Mouse (Mus musculus): Measurements from ENCODE around the gene Nrarp.

Nrarp gene

GRCm38 (mm10) chr2:25180478-25180903 is at the start of gene Nrarp:
TSS of gene Nrarp (plus strand) at chr2:25180758.
- DNase-seq, result peak; percentile 90 to 92

- DNase-seq, result no peak
Measured at GRCm38 (mm10) chr2:25131601-25132000, 49.0 kb upstream of the Nrarp start.

- no peak for DNase-seq
Measured at GRCm38 (mm10) chr2:25137832-25138231, 42.7 kb upstream of the Nrarp start.

DNA sequence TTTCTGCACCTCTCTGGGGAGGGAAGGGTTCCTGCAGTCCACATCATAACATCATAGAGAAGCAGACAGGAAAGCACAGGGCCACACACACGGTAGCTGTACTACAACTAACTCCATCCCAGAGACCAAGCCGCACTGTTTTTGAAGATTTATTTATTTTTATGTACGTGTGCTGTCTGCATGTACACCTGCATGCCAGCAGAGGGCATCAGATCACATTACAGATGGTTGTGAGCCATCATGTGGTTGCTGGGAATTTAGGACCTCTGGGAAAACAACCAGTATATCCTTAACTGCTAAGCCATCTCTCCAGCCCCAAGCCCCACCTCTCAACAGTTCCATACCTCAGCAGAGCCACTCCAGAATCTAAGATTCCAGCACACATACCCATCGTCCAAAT is 39.4 kb upstream of the Nrarp start:
- DNase-seq, result no peak

DNA sequence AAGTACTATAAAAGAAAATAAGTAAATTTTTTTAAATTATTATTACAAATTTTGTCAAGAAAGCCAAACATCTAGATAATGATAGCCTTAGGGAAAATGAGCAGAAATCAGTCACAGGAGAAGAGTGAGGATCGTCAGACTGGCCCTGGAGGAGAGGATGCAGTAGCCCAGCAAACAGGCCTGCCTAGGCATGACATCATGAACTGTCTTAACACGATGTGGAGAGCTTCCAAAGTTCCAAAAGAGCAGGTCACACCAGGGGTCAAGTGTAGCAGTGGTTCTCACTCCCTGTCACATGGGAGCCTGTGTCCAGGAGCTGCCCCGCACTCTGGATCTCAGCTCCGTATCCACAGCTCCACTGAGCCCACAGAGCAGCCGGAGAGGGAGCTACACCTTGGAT is 38.6 kb upstream of the Nrarp start:
- no peak for DNase-seq

DNA sequence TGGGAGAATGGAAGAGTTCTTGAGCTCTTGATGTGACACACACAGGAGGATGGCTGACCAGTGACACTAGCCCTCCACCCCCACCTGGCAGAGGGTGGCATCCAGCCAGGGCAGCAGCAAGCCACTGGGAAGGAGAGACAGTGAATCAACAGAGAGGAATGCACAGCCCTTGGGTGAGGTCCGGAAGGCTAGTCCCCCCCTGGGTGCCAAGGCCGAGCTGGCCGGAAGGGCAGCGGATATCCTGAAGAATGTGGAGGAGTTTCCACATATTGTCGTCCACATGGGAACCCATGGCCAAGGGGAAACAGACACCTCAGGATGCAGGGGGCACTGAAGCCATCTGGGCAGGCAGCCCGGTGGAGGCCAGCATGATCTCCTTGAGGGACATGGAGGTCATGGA is 35.2 kb upstream of the Nrarp start:
- DNase-seq, result no peak

DNA sequence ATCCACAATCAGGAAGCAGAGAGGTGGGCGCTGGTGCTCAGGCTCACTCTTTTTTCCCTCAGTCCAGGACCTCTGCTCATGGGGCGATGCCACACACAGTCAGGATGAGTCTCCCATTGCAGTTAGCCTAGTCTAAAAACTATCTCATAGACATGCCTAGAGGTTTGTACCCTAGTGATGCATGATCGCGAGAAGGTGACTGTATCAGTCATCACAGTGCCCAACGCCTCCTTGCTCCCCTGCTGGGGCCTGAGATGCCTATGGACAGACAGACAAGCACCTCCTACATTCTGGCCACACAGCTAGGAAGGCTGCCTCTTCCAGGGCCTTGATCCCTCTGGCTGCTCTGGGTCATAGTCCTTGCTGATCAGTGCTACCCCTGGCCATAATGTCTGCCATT is 33.2 kb upstream of the Nrarp start:
- DNase-seq, result no peak

DNA sequence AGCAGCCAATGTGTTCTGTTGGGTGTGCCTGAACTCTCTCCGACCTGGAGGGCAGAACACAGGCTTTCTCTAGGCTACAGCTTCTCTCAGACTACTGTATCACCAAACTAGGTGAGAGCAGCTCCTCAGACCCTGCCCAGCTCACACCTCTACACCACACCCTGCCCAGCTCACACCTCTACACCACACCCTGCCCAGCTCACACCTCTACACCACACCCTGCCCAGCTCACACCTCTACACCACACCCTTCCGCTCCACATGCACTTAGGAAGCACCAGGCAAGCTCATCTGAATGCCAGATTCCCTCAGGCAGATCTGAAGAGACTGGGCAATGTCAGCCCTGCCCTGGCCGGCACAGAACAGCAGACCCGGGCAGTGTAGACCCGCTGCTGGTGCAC is 32.7 kb upstream of the Nrarp start:
- DNase-seq, result no peak

- no peak for DNase-seq
Measured at GRCm38 (mm10) chr2:25149643-25150042, 30.9 kb upstream of the Nrarp start.

DNA sequence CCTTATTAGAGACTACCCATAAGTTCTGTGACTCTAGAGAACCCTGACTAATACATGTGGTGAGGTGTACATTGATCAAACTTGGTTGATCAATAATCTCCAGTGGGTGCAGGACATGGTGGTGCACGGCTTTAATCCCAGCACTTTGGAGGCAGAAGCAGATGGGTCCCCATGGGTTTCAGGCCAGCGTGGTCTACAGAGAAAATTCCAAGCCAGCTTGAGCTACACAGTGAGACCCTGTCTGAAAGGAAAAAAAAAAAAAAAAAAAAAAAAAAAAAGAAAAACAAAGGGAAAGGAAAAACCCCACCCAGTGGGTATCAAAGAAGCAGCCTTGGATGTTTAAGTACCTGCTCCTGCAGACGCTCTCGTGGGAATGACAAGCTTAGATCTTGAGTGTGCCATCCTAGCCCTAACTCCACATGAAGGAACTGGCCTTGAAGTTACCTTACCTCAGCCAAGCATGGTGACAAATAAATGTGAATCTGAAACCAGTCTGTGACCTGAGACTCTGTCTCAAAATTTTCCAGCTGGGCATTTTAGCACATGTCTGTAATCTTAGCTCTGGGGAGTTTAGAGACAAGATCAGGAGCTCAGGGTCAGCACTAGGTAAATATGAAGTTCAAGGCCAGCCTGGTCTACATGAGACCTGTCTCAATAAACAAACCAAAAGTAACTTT is 29.1 kb upstream of the Nrarp start:
- no peak for DNase-seq

DNA sequence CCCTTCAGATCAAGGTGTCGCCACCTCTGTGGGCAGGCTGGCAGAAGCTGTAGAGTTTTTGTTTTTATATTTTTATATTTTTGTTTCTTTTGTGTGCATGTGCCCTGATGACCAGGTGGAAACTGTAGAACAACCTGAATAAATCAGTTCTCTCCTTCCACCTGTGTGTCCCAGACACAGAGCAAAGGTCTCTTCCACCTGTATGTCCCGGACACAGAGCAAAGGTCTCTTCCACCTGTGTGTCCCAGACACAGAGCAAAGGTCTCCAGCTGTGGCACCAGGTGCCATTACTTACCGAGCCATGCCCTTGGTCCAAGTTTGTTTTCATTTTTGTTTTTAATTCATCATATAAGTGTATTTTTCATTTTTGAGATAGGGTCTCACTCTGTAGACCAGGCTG is 24.4 kb upstream of the Nrarp start:
- DNase-seq, result no peak

DNA sequence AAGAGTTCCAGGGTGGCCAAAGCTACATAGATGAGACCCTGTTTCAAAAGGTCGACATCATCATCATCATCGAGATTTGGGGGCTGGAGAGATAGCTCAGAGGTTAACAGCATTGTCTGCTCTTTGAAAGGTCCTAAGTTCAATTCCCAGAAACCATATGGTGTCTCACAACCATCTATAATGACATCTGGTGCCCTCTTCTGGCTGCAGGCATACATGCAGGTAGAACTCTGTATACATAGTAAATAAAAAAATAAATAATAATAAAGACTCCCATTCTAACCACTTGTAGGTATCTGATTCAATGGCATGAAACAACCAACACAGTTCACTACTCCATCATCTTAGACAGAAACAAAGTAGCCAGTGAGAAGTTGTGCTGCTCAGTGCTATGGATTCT is 23.6 kb upstream of the Nrarp start:
- DNase-seq, result no peak

DNA sequence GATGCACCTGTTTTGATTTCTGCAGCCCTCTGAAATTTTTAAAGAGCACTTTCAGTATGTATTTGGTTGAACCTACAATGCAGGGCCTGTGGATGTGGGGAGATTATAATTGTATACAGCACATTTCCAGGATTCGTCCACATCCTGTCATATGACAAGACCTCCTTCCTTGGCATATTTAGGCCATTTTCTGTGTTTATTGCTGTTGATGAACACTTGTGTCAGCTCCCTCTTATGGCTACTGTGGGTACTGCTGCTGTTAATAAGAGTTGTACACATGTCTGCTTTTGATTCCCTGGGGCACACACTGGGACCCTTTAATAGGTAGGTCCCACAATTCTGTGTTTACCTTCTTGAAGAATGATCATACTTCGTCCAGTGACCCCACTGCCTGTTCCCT is 22.9 kb upstream of the Nrarp start:
- peak in 1 of 2 experiments; percentile 24 for DNase-seq

- DNase-seq, result peak in 1 of 2 experiments; percentile 7
Measured at GRCm38 (mm10) chr2:25167481-25167880, 13.1 kb upstream of the Nrarp start.

GRCm38 (mm10) chr2:25167919-25168664 is 12.5 kb upstream of the Nrarp start:
- DNase-seq, result peak; percentile 42 to 58

DNA sequence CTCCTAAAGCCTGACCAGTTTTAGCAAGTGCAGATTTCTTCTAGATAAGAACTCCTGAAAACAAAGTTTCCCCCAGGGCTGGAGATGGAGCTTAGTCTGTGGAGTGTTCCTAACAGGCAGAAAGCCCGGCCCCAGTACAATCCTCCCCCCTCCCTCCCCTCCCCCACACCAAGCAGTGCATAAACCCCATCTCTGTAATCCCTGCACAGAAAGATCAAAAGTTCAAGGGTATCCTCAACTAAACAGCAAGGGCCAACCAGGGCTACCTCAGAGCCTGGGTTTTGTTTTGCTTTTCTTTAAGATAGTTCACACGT is 11.9 kb upstream of the Nrarp start:
- DNase-seq, result no peak

DNA sequence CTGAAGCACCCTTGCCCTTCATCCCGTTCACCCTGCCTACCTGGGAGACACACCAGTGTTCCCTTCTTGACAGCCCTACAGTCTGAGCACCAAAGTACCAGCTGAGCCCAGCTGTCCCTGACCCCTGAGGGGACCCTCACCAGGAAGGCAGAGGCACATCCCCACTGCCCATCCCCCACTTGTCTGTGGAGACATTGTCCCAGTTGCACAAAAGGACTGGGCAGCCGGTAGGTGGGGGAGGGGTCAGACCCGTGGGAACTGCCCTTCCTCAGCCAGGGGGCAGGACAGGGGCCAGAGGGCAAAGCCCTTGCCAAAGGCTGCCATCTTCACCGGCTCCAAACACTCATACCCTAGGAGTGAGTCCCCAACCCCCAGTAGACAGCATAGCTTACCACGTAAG is 10.8 kb upstream of the Nrarp start:
- no peak for DNase-seq

GRCm38 (mm10) chr2:25170326-25171100 is 10.0 kb upstream of the Nrarp start:
- DNase-seq, result no peak

GRCm38 (mm10) chr2:25171101-25171768 is 9.3 kb upstream of the Nrarp start:
- no peak for DNase-seq

GRCm38 (mm10) chr2:25171769-25172153 is 8.8 kb upstream of the Nrarp start:
- DNase-seq, result no peak

DNA sequence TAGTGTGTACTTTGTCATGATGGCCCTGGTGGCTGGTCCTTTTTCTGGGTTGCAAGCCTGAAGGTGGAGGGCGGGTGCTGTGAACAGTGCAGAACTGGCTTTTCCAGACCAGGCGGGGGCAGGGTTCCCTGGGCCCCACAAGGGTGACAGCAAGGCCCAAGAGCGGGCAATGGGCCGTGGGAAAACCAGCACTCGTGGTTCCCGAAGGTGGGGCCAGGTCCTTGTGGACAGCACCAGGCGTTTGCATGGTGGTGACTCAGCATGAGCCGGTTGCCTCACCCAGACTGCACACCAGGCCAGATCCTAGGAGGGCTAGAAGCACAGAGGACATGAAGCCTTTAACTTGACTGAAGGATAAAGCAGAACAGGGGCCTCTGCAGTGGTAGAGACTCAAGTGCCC is 7.9 kb upstream of the Nrarp start:
- DNase-seq, result no peak

DNA sequence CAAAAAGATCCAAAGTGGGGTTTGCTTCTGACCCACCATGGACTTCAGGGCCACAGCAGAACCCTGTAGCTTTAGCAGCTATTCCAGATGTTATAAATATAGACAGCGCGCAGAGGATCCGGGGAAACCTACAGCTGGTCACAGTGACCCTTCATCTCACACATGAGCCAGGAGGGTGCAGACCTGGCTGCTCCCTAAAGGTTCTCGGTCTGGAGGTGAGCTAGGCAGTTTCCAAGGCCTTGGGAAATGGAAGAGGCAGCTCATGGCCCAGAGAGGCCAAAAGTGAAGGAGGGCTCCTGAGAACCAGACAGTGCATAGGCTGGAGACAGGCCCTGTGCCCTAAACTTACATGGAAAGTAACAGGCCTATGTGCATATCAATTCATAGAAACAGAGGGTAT is 6.7 kb upstream of the Nrarp start:
- no peak for DNase-seq
